Mouse (Mus musculus): Measurements from ENCODE around the gene Ift122.

DNA sequence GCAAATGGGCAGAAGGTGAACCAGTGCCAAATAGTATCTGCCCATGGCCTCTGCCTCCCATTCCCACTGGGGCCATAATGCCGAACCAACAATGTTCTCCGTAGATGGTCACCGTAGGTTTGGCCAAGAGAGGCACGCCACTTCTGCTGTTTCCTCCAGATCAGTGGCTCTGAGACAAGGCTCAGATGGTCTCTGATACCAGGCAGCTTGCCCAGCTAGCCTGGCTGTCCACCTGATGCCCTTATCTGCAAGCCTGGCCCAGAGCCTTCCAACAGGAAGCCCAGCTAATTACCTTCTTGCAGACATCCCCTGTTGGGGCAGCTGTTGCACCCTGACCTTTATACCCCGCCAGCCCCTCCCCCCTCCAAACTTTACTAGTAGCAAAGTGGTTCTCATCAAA is 114.8 kb downstream of the Ift122 start:
- TF ChIP-seq POLR2A (IDR thresholded peaks at IDR 0.05; ENCODE audit: low read depth, low read length) (no peak), CTCF (IDR thresholded peaks at IDR 0.05; ENCODE audit: extremely low read depth, insufficient read depth, insufficient read length, insufficient replicate concordance) (no peak)
